Mouse (Mus musculus): ENCODE data around the gene Ppargc1a. TPM values are rescaled to one million over a fixed set of nuclear protein-coding genes. Genes with fewer than 3 reads are reported as not detected.

Gene Ppargc1a
- polyA plus RNA-seq, 1 experiment from 2014 or later: 9.9 TPM

GRCm38 (mm10) chr5:51551852-51552482 lies 15.6 kb downstream of the Ppargc1a start:
- Histone ChIP-seq H3K36me3 (no peaks in the 10 kb centered on the region), H3K9me3 (no peaks in the 10 kb centered on the region), H3K4me1 (replicated peaks) (peaks cover 24% of the 10 kb centered on the region), H3K27me3 (peaks cover 3% of the 10 kb centered on the region; the same call in 1 of the 2 replicates), H3K4me2 (peak overlapping the region; percentile 67), H3K4me3 (peak overlapping the region; percentile 46), H3K27ac (peak overlapping the region; percentile 74), H3K9ac (peak overlapping the region; percentile 61)
- peak; percentile 19; the same call in 1 of the 2 replicates for ATAC-seq (ENCODE audit: low FRiP score)
- WGBS: 17% methylated on average over 12 of the region's 12 CpGs

- Histone ChIP-seq H3K9me3 (no peaks in the 10 kb centered on the region), H3K9ac (no peak overlapping the region), H3K4me2 (no peak overlapping the region), H3K27me3 (peaks cover 3% of the 10 kb centered on the region; the same call in 1 of the 2 replicates), H3K36me3 (no peaks in the 10 kb centered on the region), H3K27ac (no peak overlapping the region), H3K4me1 (replicated peaks) (peaks cover 9% of the 10 kb centered on the region; the same call in 1 of the 2 replicates), H3K4me3 (no peak overlapping the region)
- WGBS: 67% methylated on average over 6 of the region's 6 CpGs
- ATAC-seq (ENCODE audit: low FRiP score): no peak
These were observed 20.0 kb downstream of the Ppargc1a start for GRCm38 (mm10) chr5:51547442-51548035.

GRCm38 (mm10) chr5:51546817-51547216 lies 20.7 kb downstream of the Ppargc1a start:
- Histone ChIP-seq H3K9me3 (no peaks in the 10 kb centered on the region), H3K9ac (no peak overlapping the region), H3K27me3 (peaks cover 3% of the 10 kb centered on the region; the same call in 1 of the 2 replicates), H3K4me2 (no peak overlapping the region), H3K4me3 (no peak overlapping the region), H3K36me3 (no peaks in the 10 kb centered on the region), H3K4me1 (replicated peaks) (peaks cover 3% of the 10 kb centered on the region; the same call in 1 of the 2 replicates), H3K27ac (no peak overlapping the region)
- 89% methylated on average over 3 of the region's 3 CpGs for WGBS
- ATAC-seq (ENCODE audit: low FRiP score): no peak

GRCm38 (mm10) chr5:51545133-51546049 lies 22.1 kb downstream of the Ppargc1a start:
- Histone ChIP-seq H3K27me3 (peaks cover 3% of the 10 kb centered on the region; the same call in 1 of the 2 replicates), H3K4me1 (replicated peaks) (no peaks in the 10 kb centered on the region), H3K4me3 (no peak overlapping the region), H3K27ac (no peak overlapping the region), H3K4me2 (no peak overlapping the region), H3K36me3 (no peaks in the 10 kb centered on the region), H3K9ac (no peak overlapping the region), H3K9me3 (no peaks in the 10 kb centered on the region)
- 85% methylated on average over 7 of the region's 7 CpGs for WGBS
- ATAC-seq (ENCODE audit: low FRiP score): no peak

- no peak for ATAC-seq (ENCODE audit: low FRiP score)
- no peaks in the 10 kb centered on the region for H3K36me3 ChIP-seq
- no peaks in the 10 kb centered on the region for H3K4me1 ChIP-seq (replicated peaks)
- no peaks in the 10 kb centered on the region for H3K27me3 ChIP-seq
- no peak overlapping the region for H3K4me2 ChIP-seq
- no peak overlapping the region for H3K27ac ChIP-seq
- no peak overlapping the region for H3K4me3 ChIP-seq
- no peaks in the 10 kb centered on the region for H3K9me3 ChIP-seq
- WGBS: 43% methylated on average over 8 of the region's 8 CpGs
- no peak overlapping the region for H3K9ac ChIP-seq
These were observed 23.3 kb downstream of the Ppargc1a start for GRCm38 (mm10) chr5:51544141-51544735.

GRCm38 (mm10) chr5:51541557-51541956 lies 26.0 kb downstream of the Ppargc1a start:
- Histone ChIP-seq H3K4me1 (replicated peaks) (no peaks in the 10 kb centered on the region), H3K4me2 (no peak overlapping the region), H3K9me3 (no peaks in the 10 kb centered on the region), H3K36me3 (no peaks in the 10 kb centered on the region), H3K27ac (no peak overlapping the region), H3K27me3 (no peaks in the 10 kb centered on the region), H3K9ac (no peak overlapping the region), H3K4me3 (no peak overlapping the region)
- no peak for ATAC-seq (ENCODE audit: low FRiP score)
- WGBS: 93% methylated on average over 3 of the region's 3 CpGs

- WGBS: 73% methylated on average over 4 of the region's 4 CpGs
- H3K4me2 ChIP-seq: no peak overlapping the region
- H3K27me3 ChIP-seq: no peaks in the 10 kb centered on the region
These were observed 26.7 kb downstream of the Ppargc1a start for GRCm38 (mm10) chr5:51540816-51541215.

GRCm38 (mm10) chr5:51539563-51539962 lies 28.0 kb downstream of the Ppargc1a start:
- no peak overlapping the region for H3K27ac ChIP-seq
- H3K9me3 ChIP-seq: no peaks in the 10 kb centered on the region
- no peak overlapping the region for H3K4me3 ChIP-seq
- H3K36me3 ChIP-seq: no peaks in the 10 kb centered on the region
- ATAC-seq (ENCODE audit: low FRiP score): no peak
- no peaks in the 10 kb centered on the region for H3K4me1 ChIP-seq (replicated peaks)
- no peak overlapping the region for H3K4me2 ChIP-seq
- H3K27me3 ChIP-seq: no peaks in the 10 kb centered on the region
- no peak overlapping the region for H3K9ac ChIP-seq

More at GRCm38 (mm10) chr5:51540816-51541215, 26.7 kb downstream of the Ppargc1a start:
- Histone ChIP-seq H3K9ac (no peak overlapping the region), H3K36me3 (no peaks in the 10 kb centered on the region), H3K27ac (no peak overlapping the region), H3K4me1 (replicated peaks) (no peaks in the 10 kb centered on the region), H3K4me3 (no peak overlapping the region), H3K9me3 (no peaks in the 10 kb centered on the region)
- no peak for ATAC-seq (ENCODE audit: low FRiP score)

- 69% methylated on average over 6 of the region's 6 CpGs for WGBS
- ATAC-seq (ENCODE audit: low FRiP score): no peak
These were observed 29.2 kb downstream of the Ppargc1a start for GRCm38 (mm10) chr5:51538319-51538718.

GRCm38 (mm10) chr5:51537646-51538030 lies 29.9 kb downstream of the Ppargc1a start:
- Histone ChIP-seq H3K4me3 (no peak overlapping the region), H3K27me3 (no peaks in the 10 kb centered on the region), H3K4me2 (no peak overlapping the region), H3K9ac (no peak overlapping the region), H3K27ac (no peak overlapping the region), H3K4me1 (replicated peaks) (no peaks in the 10 kb centered on the region), H3K36me3 (no peaks in the 10 kb centered on the region), H3K9me3 (no peaks in the 10 kb centered on the region)
- ATAC-seq (ENCODE audit: low FRiP score): no peak

More at GRCm38 (mm10) chr5:51538319-51538718, 29.2 kb downstream of the Ppargc1a start:
- Histone ChIP-seq H3K9ac (no peak overlapping the region), H3K27me3 (no peaks in the 10 kb centered on the region), H3K4me1 (replicated peaks) (no peaks in the 10 kb centered on the region), H3K4me2 (no peak overlapping the region), H3K36me3 (no peaks in the 10 kb centered on the region), H3K4me3 (no peak overlapping the region), H3K27ac (no peak overlapping the region), H3K9me3 (no peaks in the 10 kb centered on the region)

- Histone ChIP-seq H3K4me3 (no peak overlapping the region), H3K4me1 (replicated peaks) (no peaks in the 10 kb centered on the region), H3K9me3 (no peaks in the 10 kb centered on the region), H3K9ac (no peak overlapping the region), H3K4me2 (no peak overlapping the region), H3K36me3 (no peaks in the 10 kb centered on the region), H3K27me3 (no peaks in the 10 kb centered on the region), H3K27ac (no peak overlapping the region)
- WGBS: 78% methylated on average over 7 of the region's 7 CpGs
- ATAC-seq (ENCODE audit: low FRiP score): no peak
These were observed 30.4 kb downstream of the Ppargc1a start for GRCm38 (mm10) chr5:51537009-51537645.

Data from hindbrain, embryonic 13.5 days (tissue).